Mouse (Mus musculus) spleen, adult 2 months (tissue): ENCODE data around the gene Cbr4. TPM values are rescaled to one million over a fixed set of nuclear protein-coding genes. Genes with fewer than 3 reads are reported as not detected.
A peak's percentile ranks its signal among the peaks of the same experiment; 100 is the strongest.

Experiments
- DNase-seq, 2 experiments: peaks; one replicate each; pipeline versions ENCODE4 v3.0.0 to v3.0.0-alpha.2; 2012 to 2021; ENCODE audit warnings: low spot score in 2 of 2, low read depth in 1 of 2
- H3K27ac ChIP-seq: fragments of 200-500 bp; 2 replicates; pipeline ENCODE4 v1.5.1; 2012; ENCODE audit warnings: low read length, inconsistent platforms; ENCODE audit not compliant: insufficient read depth
- H3K27me3 ChIP-seq: fragments of 200-500 bp; 2 replicates; pipeline ENCODE4 v1.6.1; 2012; ENCODE audit warnings: mild to moderate bottlenecking, moderate library complexity, low read length, inconsistent platforms; ENCODE audit not compliant: control insufficient read depth, insufficient read depth
- H3K36me3 ChIP-seq: fragments of 200-500 bp; 2 replicates; pipeline ENCODE4 v1.6.1; 2012; ENCODE audit warnings: mild to moderate bottlenecking, low read length, inconsistent platforms; ENCODE audit not compliant: control insufficient read depth, insufficient read depth
- H3K4me1 ChIP-seq: fragments of 200-500 bp; 2 replicates; pipeline ENCODE4 v1.6.1; 2011; ENCODE audit warnings: inconsistent platforms; ENCODE audit not compliant: control insufficient read depth, insufficient read depth, insufficient read length
- H3K4me3 ChIP-seq: fragments of 200-500 bp; 2 replicates; pipeline ENCODE4 v1.5.1; 2011; ENCODE audit warnings: mild to moderate bottlenecking, inconsistent platforms; ENCODE audit not compliant: insufficient read depth, insufficient read length; ENCODE audit errors: extremely low read depth
- CTCF ChIP-seq: fragments of 200-500 bp; IDR thresholded peaks from 2 replicates; pipeline ENCODE4 v1.5.1; 2011; ENCODE audit warnings: mild to moderate bottlenecking, inconsistent platforms; ENCODE audit not compliant: insufficient read depth, insufficient read length, insufficient replicate concordance; ENCODE audit errors: extremely low read depth
- POLR2A ChIP-seq: fragments of 200-500 bp; IDR thresholded peaks from 2 replicates; pipeline ENCODE4 v1.6.1; 2011; ENCODE audit warnings: low read depth, low read length, inconsistent platforms
- WGBS: fragments of 180-500 bp; shearing (Covaris S2); methylation state at CpG from one replicate; pipeline ENCODE4 v1.1.7; 2018; 5-methylcytosine and 5-hydroxymethylcytosine counted together
- polyA plus RNA-seq: library from polyadenylated mRNA; depleted of rRNA; stranded (reverse); fragments of >200 nt; gene quantifications from 2 replicates; pipeline ENCODE4 v1.2.3, GENCODE M21; 2012; rRNA removed

The Cbr4 gene
- polyA plus RNA-seq, result 1.5 and 1.7 TPM in 2 replicates

- Histone ChIP-seq H3K27me3 (no peaks in the 10 kb centered on the region), H3K4me3 (peak within 1 kb of the TSS; percentile 77), H3K36me3 (no peaks in the 10 kb centered on the region; the same call in 1 of the 2 replicates), H3K4me1 (no peaks in the 10 kb centered on the region), H3K27ac (peak within 1 kb of the TSS; percentile 89)
- TF ChIP-seq POLR2A (peak; percentile 38; the same call in 1 of the 2 replicates), CTCF (no peak)
- 5% methylated on average over 29 of the region's 29 CpGs for WGBS
- DNase-seq, result peak; percentile 78 to 86
These were observed at the start of gene Cbr4 for GRCm38 (mm10) chr8:61487597-61488156. TSS of gene Cbr4 (plus strand) at chr8:61487734.

- H3K4me1 ChIP-seq, result no peaks in the 10 kb centered on the region
- H3K27ac ChIP-seq, result no peak overlapping the region
- TF ChIP-seq POLR2A (no peak), CTCF (no peak)
- H3K36me3 ChIP-seq, result no peaks in the 10 kb centered on the region
- no peak for DNase-seq
- WGBS, result 95% methylated on average over 3 of the region's 3 CpGs
- H3K27me3 ChIP-seq, result no peaks in the 10 kb centered on the region
- H3K4me3 ChIP-seq, result no peak overlapping the region
These were observed 44.5 kb upstream of the Cbr4 start for GRCm38 (mm10) chr8:61442988-61443387.

- WGBS, result 77% methylated on average over 3 of the region's 3 CpGs
- no peak for TF ChIP-seq CTCF
- TF ChIP-seq POLR2A, result no peak
- no peaks in the 10 kb centered on the region for H3K4me1 ChIP-seq
- H3K4me3 ChIP-seq, result no peak overlapping the region
- DNase-seq, result no peak
- no peaks in the 10 kb centered on the region for H3K36me3 ChIP-seq
- no peaks in the 10 kb centered on the region for H3K27me3 ChIP-seq
- H3K27ac ChIP-seq, result no peak overlapping the region
These were observed 43.2 kb upstream of the Cbr4 start for GRCm38 (mm10) chr8:61444358-61444757.

- Histone ChIP-seq H3K36me3 (no peaks in the 10 kb centered on the region), H3K27me3 (no peaks in the 10 kb centered on the region), H3K4me3 (no peak overlapping the region), H3K4me1 (peaks cover 4% of the 10 kb centered on the region; the same call in 1 of the 2 replicates), H3K27ac (no peak overlapping the region)
- no peak for DNase-seq
- no peak for TF ChIP-seq POLR2A
- TF ChIP-seq CTCF, result no peak
- WGBS, result 87% methylated on average over 15 of the region's 15 CpGs
These were observed 41.2 kb upstream of the Cbr4 start for GRCm38 (mm10) chr8:61446329-61446728.

- H3K4me3 ChIP-seq, result no peak overlapping the region
- no peaks in the 10 kb centered on the region for H3K36me3 ChIP-seq
- no peaks in the 10 kb centered on the region for H3K27me3 ChIP-seq
- WGBS, result 87% methylated on average over 2 of the region's 2 CpGs
- no peak overlapping the region for H3K27ac ChIP-seq
- DNase-seq, result no peak
- TF ChIP-seq POLR2A, result no peak
- no peak for TF ChIP-seq CTCF
- H3K4me1 ChIP-seq, result peaks cover 4% of the 10 kb centered on the region; the same call in 1 of the 2 replicates
These were observed 39.4 kb upstream of the Cbr4 start for GRCm38 (mm10) chr8:61448100-61448499.

GRCm38 (mm10) chr8:61448881-61449280, 38.7 kb upstream of the Cbr4 start:
- H3K27ac ChIP-seq, result no peak overlapping the region
- TF ChIP-seq POLR2A (no peak), CTCF (no peak)
- 42% methylated on average over 5 of the region's 5 CpGs for WGBS
- H3K4me1 ChIP-seq, result peaks cover 4% of the 10 kb centered on the region; the same call in 1 of the 2 replicates
- DNase-seq, result no peak
- no peaks in the 10 kb centered on the region for H3K36me3 ChIP-seq
- no peak overlapping the region for H3K4me3 ChIP-seq
- no peaks in the 10 kb centered on the region for H3K27me3 ChIP-seq

- H3K4me1 ChIP-seq, result peaks cover 4% of the 10 kb centered on the region; the same call in 1 of the 2 replicates
- WGBS, result 38% methylated on average over 9 of the region's 9 CpGs
- peak in 1 of 2 experiments; percentile 49 for DNase-seq
- H3K36me3 ChIP-seq, result no peaks in the 10 kb centered on the region
- TF ChIP-seq POLR2A (no peak), CTCF (no peak)
- no peaks in the 10 kb centered on the region for H3K27me3 ChIP-seq
- H3K27ac ChIP-seq, result peak overlapping the region; percentile 86
- H3K4me3 ChIP-seq, result peak overlapping the region; percentile 58
These were observed 36.5 kb upstream of the Cbr4 start for GRCm38 (mm10) chr8:61450916-61451575.
